Mouse (Mus musculus): ENCODE measurements around the gene Cdk14. TPM values are rescaled to one million over a fixed set of nuclear protein-coding genes. Genes with fewer than 3 reads are reported as not detected.

The Cdk14 gene
- polyA plus RNA-seq, 1 experiment from 2014 or later, result 43.8 TPM

GRCm38 (mm10) chr5:5018242-5018641 lies 401.9 kb downstream of the Cdk14 start:
- Histone ChIP-seq H3K4me2 (replicated peaks) (no peak overlapping the region), H3K27ac (no peak overlapping the region), H3K9me3 (replicated peaks) (no peaks in the 10 kb centered on the region), H3K4me1 (no peaks in the 10 kb centered on the region), H3K9ac (no peak overlapping the region), H3K4me3 (no peak overlapping the region), H3K27me3 (no peaks in the 10 kb centered on the region), H3K36me3 (no peaks in the 10 kb centered on the region)
- whole genome bisulfite sequencing, result 85% methylated on average over 2 of the region's 2 CpGs
- ATAC-seq (ENCODE audit: low FRiP score), result no peak

- no peak overlapping the region for H3K4me2 ChIP-seq (replicated peaks)
- H3K4me1 ChIP-seq, result no peaks in the 10 kb centered on the region
- H3K9me3 ChIP-seq (replicated peaks), result no peaks in the 10 kb centered on the region
- H3K27ac ChIP-seq, result no peak overlapping the region
- no peaks in the 10 kb centered on the region for H3K27me3 ChIP-seq
- WGBS, result 96% methylated on average over 3 of the region's 3 CpGs
- H3K36me3 ChIP-seq, result 0 out of 2 replicates have a peak, but pooled peaks cover 3% of the 10 kb centered on the region
- no peak overlapping the region for H3K9ac ChIP-seq
- no peak for ATAC-seq (ENCODE audit: low FRiP score)
- no peak overlapping the region for H3K4me3 ChIP-seq
Measured at GRCm38 (mm10) chr5:5013783-5014182, 406.3 kb downstream of the Cdk14 start.

- Histone ChIP-seq H3K36me3 (0 out of 2 replicates have a peak, but pooled peaks cover 3% of the 10 kb centered on the region), H3K4me3 (no peak overlapping the region), H3K9ac (no peak overlapping the region), H3K4me1 (no peaks in the 10 kb centered on the region), H3K9me3 (replicated peaks) (no peaks in the 10 kb centered on the region), H3K4me2 (replicated peaks) (no peak overlapping the region), H3K27me3 (no peaks in the 10 kb centered on the region), H3K27ac (no peak overlapping the region)
- ATAC-seq (ENCODE audit: low FRiP score), result no peak
- WGBS, result 77% methylated on average over 7 of the region's 7 CpGs
Measured at GRCm38 (mm10) chr5:5012521-5013346, 407.4 kb downstream of the Cdk14 start.

- Histone ChIP-seq H3K27ac (no peak overlapping the region), H3K27me3 (no peaks in the 10 kb centered on the region), H3K4me3 (no peak overlapping the region), H3K9me3 (replicated peaks) (no peaks in the 10 kb centered on the region), H3K4me1 (no peaks in the 10 kb centered on the region), H3K36me3 (0 out of 2 replicates have a peak, but pooled peaks cover 3% of the 10 kb centered on the region), H3K4me2 (replicated peaks) (no peak overlapping the region), H3K9ac (no peak overlapping the region)
- 81% methylated on average over 4 of the region's 4 CpGs for WGBS
- ATAC-seq (ENCODE audit: low FRiP score), result no peak
Measured at GRCm38 (mm10) chr5:5008153-5008745, 411.9 kb downstream of the Cdk14 start.

GRCm38 (mm10) chr5:5007489-5008152 lies 412.5 kb downstream of the Cdk14 start:
- Histone ChIP-seq H3K4me1 (no peaks in the 10 kb centered on the region), H3K9ac (no peak overlapping the region), H3K4me3 (no peak overlapping the region), H3K4me2 (replicated peaks) (no peak overlapping the region), H3K36me3 (0 out of 2 replicates have a peak, but pooled peaks cover 3% of the 10 kb centered on the region), H3K27me3 (no peaks in the 10 kb centered on the region), H3K27ac (no peak overlapping the region), H3K9me3 (replicated peaks) (no peaks in the 10 kb centered on the region)
- 81% methylated on average over 15 of the region's 15 CpGs for WGBS
- ATAC-seq (ENCODE audit: low FRiP score), result 0 out of 2 replicates have a peak, but pooled peaks have one; percentile 36

GRCm38 (mm10) chr5:5005633-5006032 lies 414.5 kb downstream of the Cdk14 start:
- H3K27me3 ChIP-seq, result no peaks in the 10 kb centered on the region
- H3K9me3 ChIP-seq (replicated peaks), result no peaks in the 10 kb centered on the region
- H3K4me1 ChIP-seq, result no peaks in the 10 kb centered on the region
- 80% methylated on average over 1 of the region's 1 CpGs for WGBS
- no peak overlapping the region for H3K27ac ChIP-seq
- no peak overlapping the region for H3K9ac ChIP-seq
- H3K4me3 ChIP-seq, result no peak overlapping the region
- no peak overlapping the region for H3K4me2 ChIP-seq (replicated peaks)
- H3K36me3 ChIP-seq, result 0 out of 2 replicates have a peak, but pooled peaks cover 3% of the 10 kb centered on the region
- no peak for ATAC-seq (ENCODE audit: low FRiP score)

- Histone ChIP-seq H3K27ac (no peak overlapping the region), H3K27me3 (no peaks in the 10 kb centered on the region), H3K4me2 (replicated peaks) (no peak overlapping the region), H3K9ac (no peak overlapping the region), H3K4me1 (no peaks in the 10 kb centered on the region), H3K36me3 (no peaks in the 10 kb centered on the region), H3K4me3 (no peak overlapping the region), H3K9me3 (replicated peaks) (no peaks in the 10 kb centered on the region)
- no peak for ATAC-seq (ENCODE audit: low FRiP score)
- WGBS, result 86% methylated on average over 2 of the region's 2 CpGs
Measured at GRCm38 (mm10) chr5:5004740-5005139, 415.4 kb downstream of the Cdk14 start.

GRCm38 (mm10) chr5:4993192-4993601 lies 426.9 kb downstream of the Cdk14 start:
- H3K4me3 ChIP-seq, result no peak overlapping the region
- no peaks in the 10 kb centered on the region for H3K27me3 ChIP-seq
- ATAC-seq (ENCODE audit: low FRiP score), result no peak
- H3K9ac ChIP-seq, result no peak overlapping the region
- H3K27ac ChIP-seq, result no peak overlapping the region
- H3K9me3 ChIP-seq (replicated peaks), result no peaks in the 10 kb centered on the region
- no peak overlapping the region for H3K4me2 ChIP-seq (replicated peaks)
- peaks cover 6% of the 10 kb centered on the region for H3K4me1 ChIP-seq
- 82% methylated on average over 4 of the region's 4 CpGs for WGBS
- no peaks in the 10 kb centered on the region for H3K36me3 ChIP-seq

- Histone ChIP-seq H3K27ac (no peak overlapping the region), H3K4me3 (no peak overlapping the region), H3K4me1 (peaks cover 6% of the 10 kb centered on the region), H3K4me2 (replicated peaks) (no peak overlapping the region), H3K27me3 (no peaks in the 10 kb centered on the region), H3K36me3 (no peaks in the 10 kb centered on the region), H3K9ac (no peak overlapping the region), H3K9me3 (replicated peaks) (no peaks in the 10 kb centered on the region)
- ATAC-seq (ENCODE audit: low FRiP score), result no peak
- 66% methylated on average over 2 of the region's 2 CpGs for WGBS
Measured at GRCm38 (mm10) chr5:4991023-4991422, 429.1 kb downstream of the Cdk14 start.

- Histone ChIP-seq H3K4me3 (no peak overlapping the region), H3K4me1 (peaks cover 6% of the 10 kb centered on the region), H3K36me3 (no peaks in the 10 kb centered on the region), H3K9ac (no peak overlapping the region), H3K4me2 (replicated peaks) (no peak overlapping the region), H3K9me3 (replicated peaks) (no peaks in the 10 kb centered on the region), H3K27me3 (no peaks in the 10 kb centered on the region), H3K27ac (no peak overlapping the region)
- ATAC-seq (ENCODE audit: low FRiP score), result no peak
- 42% methylated on average over 5 of the region's 5 CpGs for WGBS
Measured at GRCm38 (mm10) chr5:4990237-4990636, 429.9 kb downstream of the Cdk14 start.

GRCm38 (mm10) chr5:4986181-4986580 lies 433.9 kb downstream of the Cdk14 start:
- H3K4me1 ChIP-seq, result peaks cover 5% of the 10 kb centered on the region
- no peak overlapping the region for H3K4me2 ChIP-seq (replicated peaks)
- H3K27ac ChIP-seq, result no peak overlapping the region
- H3K9me3 ChIP-seq (replicated peaks), result no peaks in the 10 kb centered on the region
- no peak overlapping the region for H3K9ac ChIP-seq
- H3K36me3 ChIP-seq, result no peaks in the 10 kb centered on the region
- no peak for ATAC-seq (ENCODE audit: low FRiP score)
- no peak overlapping the region for H3K4me3 ChIP-seq
- WGBS, result 76% methylated on average over 2 of the region's 2 CpGs
- H3K27me3 ChIP-seq, result no peaks in the 10 kb centered on the region

- Histone ChIP-seq H3K9me3 (replicated peaks) (no peaks in the 10 kb centered on the region), H3K9ac (no peak overlapping the region), H3K27ac (no peak overlapping the region), H3K36me3 (no peaks in the 10 kb centered on the region), H3K4me3 (no peak overlapping the region), H3K4me2 (replicated peaks) (no peak overlapping the region), H3K27me3 (no peaks in the 10 kb centered on the region), H3K4me1 (no peaks in the 10 kb centered on the region)
- no peak for ATAC-seq (ENCODE audit: low FRiP score)
- WGBS, result 84% methylated on average over 4 of the region's 4 CpGs
Measured at GRCm38 (mm10) chr5:4979551-4979950, 440.6 kb downstream of the Cdk14 start.
